Mouse (Mus musculus): Measurements from ENCODE around the gene Dscam. TPM values are rescaled to one million over a fixed set of nuclear protein-coding genes. Genes with fewer than 3 reads are reported as not detected.

The Dscam gene
- polyA plus RNA-seq, 1 experiment, result 1.2 TPM

- Histone ChIP-seq H3K27me3 (ENCODE audit: control insufficient read depth, insufficient read depth, low read length) (no peaks in the 10 kb centered on the region), H3K4me3 (ENCODE audit: extremely low read depth, insufficient read depth, insufficient read length) (no peak overlapping the region), H3K27ac (ENCODE audit: insufficient read depth, low read length) (no peak overlapping the region), H3K4me1 (ENCODE audit: control insufficient read depth, insufficient read depth, insufficient read length) (no peaks in the 10 kb centered on the region), H3K36me3 (ENCODE audit: control insufficient read depth, insufficient read depth, low read length) (no peaks in the 10 kb centered on the region)
- TF ChIP-seq CTCF (IDR thresholded peaks at IDR 0.05; ENCODE audit: extremely low read depth, insufficient read depth, insufficient read length, insufficient replicate concordance) (no peak), POLR2A (IDR thresholded peaks at IDR 0.05; ENCODE audit: low read depth, low read length) (no peak)
- DNase-seq (ENCODE audit: low read depth in 1 of 2, low spot score in 2 of 2), result no peak
- WGBS, result 86% methylated on average over 2 of the region's 2 CpGs
Measured at GRCm38 (mm10) chr16:97002837-97003236, 167.7 kb downstream of the Dscam start.

- H3K36me3 ChIP-seq (ENCODE audit: control insufficient read depth, insufficient read depth, low read length), result no peaks in the 10 kb centered on the region
- H3K27ac ChIP-seq (ENCODE audit: insufficient read depth, low read length), result no peak overlapping the region
- no peaks in the 10 kb centered on the region for H3K27me3 ChIP-seq (ENCODE audit: control insufficient read depth, insufficient read depth, low read length)
- WGBS, result 74% methylated on average over 3 of the region's 3 CpGs
- H3K4me1 ChIP-seq (ENCODE audit: control insufficient read depth, insufficient read depth, insufficient read length), result no peaks in the 10 kb centered on the region
- H3K4me3 ChIP-seq (ENCODE audit: extremely low read depth, insufficient read depth, insufficient read length), result no peak overlapping the region
- TF ChIP-seq POLR2A (IDR thresholded peaks at IDR 0.05; ENCODE audit: low read depth, low read length), result no peak
- TF ChIP-seq CTCF (IDR thresholded peaks at IDR 0.05; ENCODE audit: extremely low read depth, insufficient read depth, insufficient read length, insufficient replicate concordance), result no peak
- no peak for DNase-seq (ENCODE audit: low read depth in 1 of 2, low spot score in 2 of 2)
Measured at GRCm38 (mm10) chr16:97002189-97002588, 168.4 kb downstream of the Dscam start.

- WGBS, result 86% methylated on average over 3 of the region's 3 CpGs
Measured at GRCm38 (mm10) chr16:96996854-96997253, 173.7 kb downstream of the Dscam start.

DNA sequence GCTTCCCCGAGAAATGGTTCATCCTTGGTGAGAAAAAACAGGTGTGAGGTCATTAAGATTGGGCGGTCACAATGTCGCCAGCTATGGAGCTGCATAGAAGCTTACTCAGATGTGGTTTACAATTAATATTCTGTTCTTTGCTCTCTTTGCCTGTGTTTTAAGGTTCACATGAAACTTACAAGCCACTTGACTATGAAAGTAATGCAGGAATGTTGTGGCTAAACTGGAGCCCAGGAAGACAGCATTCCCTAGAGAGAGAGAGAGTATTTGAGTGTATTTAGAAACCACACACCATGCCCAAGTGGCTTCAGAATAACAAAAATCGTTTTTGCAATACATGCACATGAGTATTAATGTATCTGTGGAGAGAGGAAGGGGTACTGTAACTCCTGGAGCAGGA lies 174.7 kb downstream of the Dscam start:
- TF ChIP-seq POLR2A (IDR thresholded peaks at IDR 0.05; ENCODE audit: low read depth, low read length), result no peak
- TF ChIP-seq CTCF (IDR thresholded peaks at IDR 0.05; ENCODE audit: extremely low read depth, insufficient read depth, insufficient read length, insufficient replicate concordance), result no peak
- H3K4me1 ChIP-seq (ENCODE audit: control insufficient read depth, insufficient read depth, insufficient read length), result no peaks in the 10 kb centered on the region
- H3K4me3 ChIP-seq (ENCODE audit: extremely low read depth, insufficient read depth, insufficient read length), result no peak overlapping the region
- H3K27ac ChIP-seq (ENCODE audit: insufficient read depth, low read length), result no peak overlapping the region
- H3K36me3 ChIP-seq (ENCODE audit: control insufficient read depth, insufficient read depth, low read length), result no peaks in the 10 kb centered on the region
- no peaks in the 10 kb centered on the region for H3K27me3 ChIP-seq (ENCODE audit: control insufficient read depth, insufficient read depth, low read length)
- no peak for DNase-seq (ENCODE audit: low read depth in 1 of 2, low spot score in 2 of 2)
- WGBS, result 78% methylated on average over 4 of the region's 4 CpGs

More at GRCm38 (mm10) chr16:96996854-96997253, 173.7 kb downstream of the Dscam start:
- H3K27me3 ChIP-seq (ENCODE audit: control insufficient read depth, insufficient read depth, low read length), result no peaks in the 10 kb centered on the region
- H3K4me1 ChIP-seq (ENCODE audit: control insufficient read depth, insufficient read depth, insufficient read length), result no peaks in the 10 kb centered on the region
- TF ChIP-seq CTCF (IDR thresholded peaks at IDR 0.05; ENCODE audit: extremely low read depth, insufficient read depth, insufficient read length, insufficient replicate concordance) (no peak), POLR2A (IDR thresholded peaks at IDR 0.05; ENCODE audit: low read depth, low read length) (no peak)
- no peak overlapping the region for H3K4me3 ChIP-seq (ENCODE audit: extremely low read depth, insufficient read depth, insufficient read length)
- no peaks in the 10 kb centered on the region for H3K36me3 ChIP-seq (ENCODE audit: control insufficient read depth, insufficient read depth, low read length)
- DNase-seq (ENCODE audit: low read depth in 1 of 2, low spot score in 2 of 2), result no peak
- no peak overlapping the region for H3K27ac ChIP-seq (ENCODE audit: insufficient read depth, low read length)

- Histone ChIP-seq H3K36me3 (ENCODE audit: control insufficient read depth, insufficient read depth, low read length) (no peaks in the 10 kb centered on the region), H3K27ac (ENCODE audit: insufficient read depth, low read length) (no peak overlapping the region), H3K4me1 (ENCODE audit: control insufficient read depth, insufficient read depth, insufficient read length) (no peaks in the 10 kb centered on the region), H3K27me3 (ENCODE audit: control insufficient read depth, insufficient read depth, low read length) (no peaks in the 10 kb centered on the region), H3K4me3 (ENCODE audit: extremely low read depth, insufficient read depth, insufficient read length) (no peak overlapping the region)
- WGBS, result 77% methylated on average over 2 of the region's 2 CpGs
- no peak for DNase-seq (ENCODE audit: low read depth in 1 of 2, low spot score in 2 of 2)
- no peak for TF ChIP-seq POLR2A (IDR thresholded peaks at IDR 0.05; ENCODE audit: low read depth, low read length)
- no peak for TF ChIP-seq CTCF (IDR thresholded peaks at IDR 0.05; ENCODE audit: extremely low read depth, insufficient read depth, insufficient read length, insufficient replicate concordance)
Measured at GRCm38 (mm10) chr16:96987396-96987795, 183.2 kb downstream of the Dscam start.

DNA sequence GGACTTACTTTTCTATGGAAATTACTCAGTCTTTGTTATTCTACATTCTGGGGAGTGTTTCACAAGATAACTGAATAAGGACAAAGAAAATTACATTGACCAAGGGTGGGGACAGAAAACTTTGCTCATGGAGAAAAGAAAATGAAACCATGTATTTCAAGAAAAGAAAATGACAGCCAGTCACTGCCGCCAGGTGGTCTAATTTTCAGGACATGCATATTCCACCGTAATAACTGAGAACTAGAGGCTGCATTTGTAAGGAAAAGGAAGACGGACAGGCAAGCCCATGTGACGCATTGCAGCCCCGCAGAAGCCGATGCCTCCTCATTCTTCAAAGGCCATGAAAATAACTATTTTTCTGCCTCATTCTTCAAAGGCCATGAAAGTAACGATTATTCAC lies 197.3 kb downstream of the Dscam start:
- no peaks in the 10 kb centered on the region for H3K36me3 ChIP-seq (ENCODE audit: control insufficient read depth, insufficient read depth, low read length)
- 92% methylated on average over 7 of the region's 7 CpGs for WGBS
- H3K27me3 ChIP-seq (ENCODE audit: control insufficient read depth, insufficient read depth, low read length), result no peaks in the 10 kb centered on the region
- TF ChIP-seq CTCF (IDR thresholded peaks at IDR 0.05; ENCODE audit: extremely low read depth, insufficient read depth, insufficient read length, insufficient replicate concordance) (no peak), POLR2A (IDR thresholded peaks at IDR 0.05; ENCODE audit: low read depth, low read length) (no peak)
- H3K27ac ChIP-seq (ENCODE audit: insufficient read depth, low read length), result no peak overlapping the region
- H3K4me3 ChIP-seq (ENCODE audit: extremely low read depth, insufficient read depth, insufficient read length), result no peak overlapping the region
- no peaks in the 10 kb centered on the region for H3K4me1 ChIP-seq (ENCODE audit: control insufficient read depth, insufficient read depth, insufficient read length)
- DNase-seq (ENCODE audit: low read depth in 1 of 2, low spot score in 2 of 2), result no peak

DNA sequence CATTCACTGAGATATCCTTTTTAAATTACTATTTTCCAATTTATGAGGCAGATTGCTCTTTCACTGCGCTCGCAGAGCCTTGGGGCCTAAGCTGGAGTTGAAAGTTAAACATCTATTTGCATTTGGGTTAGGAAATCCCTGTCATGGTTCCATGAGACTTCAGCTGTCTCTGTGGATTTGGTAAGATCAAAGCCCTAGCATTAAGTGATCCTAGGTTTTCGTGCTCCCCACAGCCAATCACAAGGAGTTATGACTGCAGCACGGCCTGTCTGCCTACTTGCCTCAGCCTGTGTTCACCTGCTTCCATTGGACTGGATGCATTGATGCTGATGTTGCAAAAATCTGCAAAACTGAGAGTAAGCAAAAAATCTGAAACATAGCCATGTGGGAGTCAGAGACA lies 198.8 kb downstream of the Dscam start:
- 90% methylated on average over 4 of the region's 4 CpGs for WGBS
- Histone ChIP-seq H3K4me1 (ENCODE audit: control insufficient read depth, insufficient read depth, insufficient read length) (no peaks in the 10 kb centered on the region), H3K4me3 (ENCODE audit: extremely low read depth, insufficient read depth, insufficient read length) (no peak overlapping the region), H3K27ac (ENCODE audit: insufficient read depth, low read length) (no peak overlapping the region), H3K36me3 (ENCODE audit: control insufficient read depth, insufficient read depth, low read length) (no peaks in the 10 kb centered on the region), H3K27me3 (ENCODE audit: control insufficient read depth, insufficient read depth, low read length) (no peaks in the 10 kb centered on the region)
- TF ChIP-seq CTCF (IDR thresholded peaks at IDR 0.05; ENCODE audit: extremely low read depth, insufficient read depth, insufficient read length, insufficient replicate concordance) (no peak), POLR2A (IDR thresholded peaks at IDR 0.05; ENCODE audit: low read depth, low read length) (no peak)
- DNase-seq (ENCODE audit: low read depth in 1 of 2, low spot score in 2 of 2), result no peak
